Mouse (Mus musculus): Measurements from ENCODE around the gene Gm9833.
"Not testable (repeated sequence)": the region's sequence is repeated elsewhere in the genome, so short reads cannot be mapped to it uniquely, and the experiment has no call there.

Gm9833 gene

GRCm38 (mm10) chr3:10087994-10088393 lies at the start of gene Gm9833:
Gene Gm9833, plus strand, starts transcription at chr3:10088110.
- not testable (repeated sequence) for DNase-seq (ENCODE audit: low spot score in 2 of 2)

- DNase-seq (ENCODE audit: low spot score in 2 of 2): no peak
Observed at GRCm38 (mm10) chr3:10070070-10070469, 17.8 kb upstream of the Gm9833 start.

- DNase-seq (ENCODE audit: low spot score in 2 of 2): no peak
Observed at GRCm38 (mm10) chr3:10075826-10076225, 12.1 kb upstream of the Gm9833 start.

- DNase-seq (ENCODE audit: low spot score in 2 of 2): no peak
Observed at GRCm38 (mm10) chr3:10077096-10077841, 10.6 kb upstream of the Gm9833 start.

- DNase-seq (ENCODE audit: low spot score in 2 of 2): no peak
Observed at GRCm38 (mm10) chr3:10078113-10078512, 9.8 kb upstream of the Gm9833 start.

GRCm38 (mm10) chr3:10081336-10081735 lies 6.6 kb upstream of the Gm9833 start:
- no peak for DNase-seq (ENCODE audit: low spot score in 2 of 2)

- no peak for DNase-seq (ENCODE audit: low spot score in 2 of 2)
Observed at GRCm38 (mm10) chr3:10081911-10082541, 5.9 kb upstream of the Gm9833 start.

GRCm38 (mm10) chr3:10082545-10083062 lies 5.3 kb upstream of the Gm9833 start:
- no peak for DNase-seq (ENCODE audit: low spot score in 2 of 2)

- DNase-seq (ENCODE audit: low spot score in 2 of 2): no peak
Observed at GRCm38 (mm10) chr3:10084102-10084501, 3.8 kb upstream of the Gm9833 start.

GRCm38 (mm10) chr3:10085396-10086119 lies 2.4 kb upstream of the Gm9833 start:
- DNase-seq (ENCODE audit: low spot score in 2 of 2): no peak

GRCm38 (mm10) chr3:10087511-10087910 lies 399 bp upstream of the Gm9833 start:
- DNase-seq (ENCODE audit: low spot score in 2 of 2): no peak

- no peak for DNase-seq (ENCODE audit: low spot score in 2 of 2)
Observed at GRCm38 (mm10) chr3:10091616-10092140, 3.8 kb downstream of the Gm9833 start.

GRCm38 (mm10) chr3:10092499-10092898 lies 4.6 kb downstream of the Gm9833 start:
- no peak for DNase-seq (ENCODE audit: low spot score in 2 of 2)

GRCm38 (mm10) chr3:10092914-10093313 lies 5.0 kb downstream of the Gm9833 start:
- DNase-seq (ENCODE audit: low spot score in 2 of 2): no peak

- DNase-seq (ENCODE audit: low spot score in 2 of 2): no peak
Observed at GRCm38 (mm10) chr3:10095076-10095622, 7.2 kb downstream of the Gm9833 start.

GRCm38 (mm10) chr3:10099756-10100155 lies 11.8 kb downstream of the Gm9833 start:
- DNase-seq (ENCODE audit: low spot score in 2 of 2): no peak

GRCm38 (mm10) chr3:10111570-10111969 lies 23.7 kb downstream of the Gm9833 start:
- no peak for DNase-seq (ENCODE audit: low spot score in 2 of 2)

- DNase-seq (ENCODE audit: low spot score in 2 of 2): no peak
Observed at GRCm38 (mm10) chr3:10112196-10112595, 24.3 kb downstream of the Gm9833 start.

- no peak for DNase-seq (ENCODE audit: low spot score in 2 of 2)
Observed at GRCm38 (mm10) chr3:10112660-10113059, 24.8 kb downstream of the Gm9833 start.

GRCm38 (mm10) chr3:10116531-10116930 lies 28.6 kb downstream of the Gm9833 start:
- no peak for DNase-seq (ENCODE audit: low spot score in 2 of 2)

- DNase-seq (ENCODE audit: low spot score in 2 of 2): no peak
Observed at GRCm38 (mm10) chr3:10121232-10121631, 33.3 kb downstream of the Gm9833 start.
